Mouse (Mus musculus) cerebellum, postnatal 10 days (tissue): ENCODE data around the gene Fry.

Source experiments
- DNase-seq, 2 experiments: peaks; one replicate each; pipeline ENCODE4 v3.0.0; 2021; ENCODE audit warnings: mixed read lengths in 2 of 2

The Fry gene

GRCm38 (mm10) chr5:150131166-150131565, 12.7 kb downstream of the Fry start:
- no peak for DNase-seq

GRCm38 (mm10) chr5:150134651-150135050, 16.2 kb downstream of the Fry start:
- no peak for DNase-seq

GRCm38 (mm10) chr5:150135529-150135928, 17.1 kb downstream of the Fry start:
- DNase-seq: no peak

- DNase-seq: peak; percentile 54 to 69
Measured at GRCm38 (mm10) chr5:150137772-150138451, 19.5 kb downstream of the Fry start.

GRCm38 (mm10) chr5:150140513-150140912, 22.1 kb downstream of the Fry start:
- DNase-seq: no peak

GRCm38 (mm10) chr5:150145967-150146366, 27.5 kb downstream of the Fry start:
- DNase-seq: no peak

GRCm38 (mm10) chr5:150146612-150147011, 28.2 kb downstream of the Fry start:
- no peak for DNase-seq

- no peak for DNase-seq
Measured at GRCm38 (mm10) chr5:150149725-150150124, 31.3 kb downstream of the Fry start.

- DNase-seq: peak; percentile 64 to 82
Measured at GRCm38 (mm10) chr5:150150986-150151385, 32.5 kb downstream of the Fry start.

- peak; percentile 92 to 93 for DNase-seq
Measured at GRCm38 (mm10) chr5:150152071-150152879, 33.8 kb downstream of the Fry start.

GRCm38 (mm10) chr5:150152880-150153281, 34.4 kb downstream of the Fry start:
- peak; percentile 78 to 79 for DNase-seq

GRCm38 (mm10) chr5:150155388-150155787, 36.9 kb downstream of the Fry start:
- DNase-seq: no peak

- DNase-seq: peak; percentile 61 to 65
Measured at GRCm38 (mm10) chr5:150156063-150156786, 37.8 kb downstream of the Fry start.

GRCm38 (mm10) chr5:150157682-150158081, 39.2 kb downstream of the Fry start:
- DNase-seq: peak; percentile 75 to 80

- DNase-seq: no peak
Measured at GRCm38 (mm10) chr5:150159151-150159550, 40.7 kb downstream of the Fry start.

GRCm38 (mm10) chr5:150161193-150161592, 42.7 kb downstream of the Fry start:
- DNase-seq: peak; percentile 50 to 63

GRCm38 (mm10) chr5:150161898-150162297, 43.5 kb downstream of the Fry start:
- no peak for DNase-seq

- no peak for DNase-seq
Measured at GRCm38 (mm10) chr5:150164671-150165070, 46.2 kb downstream of the Fry start.

GRCm38 (mm10) chr5:150166811-150167210, 48.4 kb downstream of the Fry start:
- DNase-seq: no peak

- DNase-seq: no peak
Measured at GRCm38 (mm10) chr5:150167287-150167686, 48.8 kb downstream of the Fry start.

GRCm38 (mm10) chr5:150168712-150169111, 50.3 kb downstream of the Fry start:
- DNase-seq: peak; percentile 87 to 90

GRCm38 (mm10) chr5:150171562-150171961, 53.1 kb downstream of the Fry start:
- DNase-seq: no peak

- no peak for DNase-seq
Measured at GRCm38 (mm10) chr5:150173869-150174268, 55.4 kb downstream of the Fry start.
